Mouse (Mus musculus) lung, postnatal 0 days (tissue): Measurements from ENCODE around the gene Gatc. TPM values are rescaled to one million over a fixed set of nuclear protein-coding genes. Genes with fewer than 3 reads are reported as not detected.

ENCODE experiments used
- ATAC-seq: fragments of 200-750 bp; cut with Nextera tagmentation; 2 replicates; pipeline ENCODE4 v1.8.0; 2017; ENCODE audit warnings: moderate library complexity
- DNase-seq: peaks from one replicate; pipeline ENCODE4 v3.0.0-alpha.2; 2016; ENCODE audit warnings: low spot score
- H3K27ac ChIP-seq: fragments of 300-500 bp; sonication (generic); 2 replicates; pipeline ENCODE4 v1.5.1; 2014; ENCODE audit warnings: antibody characterized with exemption, mild to moderate bottlenecking, low read length, mixed read lengths
- H3K27me3 ChIP-seq: fragments of 300-500 bp; sonication (generic); replicated peaks from 2 replicates; pipeline ENCODE4 v1.6.1; 2014; ENCODE audit warnings: low read length, mixed read lengths; ENCODE audit not compliant: insufficient read depth
- H3K36me3 ChIP-seq: fragments of 300-500 bp; sonication (generic); 2 replicates; pipeline ENCODE4 v1.6.1; 2014; ENCODE audit warnings: low read length, mixed read lengths; ENCODE audit not compliant: insufficient read depth
- H3K4me1 ChIP-seq: fragments of 300-500 bp; sonication (generic); 2 replicates; pipeline ENCODE4 v1.6.1; 2014; ENCODE audit warnings: antibody characterized with exemption, low read depth, low read length, mixed read lengths; ENCODE audit not compliant: insufficient read depth
- H3K4me2 ChIP-seq: fragments of 300-500 bp; sonication (generic); replicated peaks from 2 replicates; pipeline ENCODE4 v1.6.1; 2014; ENCODE audit warnings: low read depth, mild to moderate bottlenecking, low read length, moderate library complexity, mixed read lengths
- H3K4me3 ChIP-seq: fragments of 300-500 bp; sonication (generic); 2 replicates; pipeline ENCODE4 v1.5.1; 2014; ENCODE audit warnings: low read depth, low read length
- H3K9ac ChIP-seq: fragments of 300-500 bp; sonication (generic); replicated peaks from 2 replicates; pipeline ENCODE4 v1.6.1; 2014; ENCODE audit warnings: low read depth, mild to moderate bottlenecking
- H3K9me3 ChIP-seq: fragments of 300-500 bp; sonication (generic); 2 replicates; pipeline ENCODE4 v1.6.1; 2016; ENCODE audit warnings: low read length, mixed read lengths
- CTCF ChIP-seq: IDR thresholded peaks from 2 replicates; pipeline ENCODE4 v1.5.1; 2016; ENCODE audit warnings: antibody characterized with exemption, mild to moderate bottlenecking
- EP300 ChIP-seq: IDR thresholded peaks from 2 replicates; pipeline ENCODE4 v1.6.1; 2016; ENCODE audit warnings: antibody characterized with exemption, mild to moderate bottlenecking, control low read depth
- WGBS: fragments of 180-500 bp; shearing (Covaris S2); extraction: QIAGEN DNeasy Blood & Tissue Kit; methylation state at CpG from one replicate; pipeline ENCODE4 v1.1.7; 2014; 5-methylcytosine and 5-hydroxymethylcytosine counted together
- polyA plus RNA-seq: library from polyadenylated mRNA; unstranded; fragments of >200 nt; fragmentation: Nextera tagmentation; extraction: Ambion mirVana; gene quantifications from 2 replicates; pipeline ENCODE4 v1.2.1, GENCODE M21; 2015

Gene Gatc
- polyA plus RNA-seq, 1 experiment from 2014 or later, result 10.1 TPM

DNA sequence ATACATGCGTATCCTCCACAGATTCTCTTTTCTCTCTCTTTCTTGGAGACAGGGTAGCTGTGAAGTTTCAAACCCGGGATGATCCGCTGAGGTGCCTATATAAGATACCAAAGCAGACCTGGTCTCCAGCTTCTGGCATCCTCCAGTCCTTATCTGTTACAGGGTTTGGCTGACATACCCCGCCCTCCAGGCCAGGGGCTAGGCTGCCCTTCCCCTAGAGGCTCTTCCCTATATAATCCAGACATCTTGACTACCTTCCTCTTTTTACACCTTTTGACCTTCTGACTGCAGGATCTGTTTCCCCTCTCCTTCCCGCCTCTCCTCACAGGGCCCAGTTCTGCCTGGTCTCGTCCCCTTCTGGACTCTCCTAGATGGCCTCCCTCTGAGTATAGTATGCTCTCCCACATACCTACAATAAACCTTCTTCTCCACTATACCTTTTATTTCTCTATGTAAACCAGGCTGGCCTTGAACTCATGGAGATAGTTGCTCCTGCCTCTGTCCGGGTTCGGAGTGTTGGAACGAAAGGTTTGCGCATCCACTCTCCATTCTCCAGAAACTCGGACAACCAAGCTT, 14.6 kb downstream of the Gatc start:
- peak overlapping the region; percentile 84 for H3K4me3 ChIP-seq
- peaks cover 4% of the 10 kb centered on the region; the same call in 1 of the 2 replicates for H3K36me3 ChIP-seq
- peak overlapping the region; percentile 87 for H3K27ac ChIP-seq
- H3K4me2 ChIP-seq, result peak overlapping the region; percentile 97
- 20% methylated on average over 11 of the region's 11 CpGs for WGBS
- DNase-seq (peak; percentile 35), ATAC-seq (peak; percentile 27)
- H3K27me3 ChIP-seq, result no peaks in the 10 kb centered on the region
- peak overlapping the region; percentile 81 for H3K9ac ChIP-seq
- no peaks in the 10 kb centered on the region for H3K4me1 ChIP-seq
- H3K9me3 ChIP-seq, result no peaks in the 10 kb centered on the region
- TF ChIP-seq CTCF, result no peak

DNA sequence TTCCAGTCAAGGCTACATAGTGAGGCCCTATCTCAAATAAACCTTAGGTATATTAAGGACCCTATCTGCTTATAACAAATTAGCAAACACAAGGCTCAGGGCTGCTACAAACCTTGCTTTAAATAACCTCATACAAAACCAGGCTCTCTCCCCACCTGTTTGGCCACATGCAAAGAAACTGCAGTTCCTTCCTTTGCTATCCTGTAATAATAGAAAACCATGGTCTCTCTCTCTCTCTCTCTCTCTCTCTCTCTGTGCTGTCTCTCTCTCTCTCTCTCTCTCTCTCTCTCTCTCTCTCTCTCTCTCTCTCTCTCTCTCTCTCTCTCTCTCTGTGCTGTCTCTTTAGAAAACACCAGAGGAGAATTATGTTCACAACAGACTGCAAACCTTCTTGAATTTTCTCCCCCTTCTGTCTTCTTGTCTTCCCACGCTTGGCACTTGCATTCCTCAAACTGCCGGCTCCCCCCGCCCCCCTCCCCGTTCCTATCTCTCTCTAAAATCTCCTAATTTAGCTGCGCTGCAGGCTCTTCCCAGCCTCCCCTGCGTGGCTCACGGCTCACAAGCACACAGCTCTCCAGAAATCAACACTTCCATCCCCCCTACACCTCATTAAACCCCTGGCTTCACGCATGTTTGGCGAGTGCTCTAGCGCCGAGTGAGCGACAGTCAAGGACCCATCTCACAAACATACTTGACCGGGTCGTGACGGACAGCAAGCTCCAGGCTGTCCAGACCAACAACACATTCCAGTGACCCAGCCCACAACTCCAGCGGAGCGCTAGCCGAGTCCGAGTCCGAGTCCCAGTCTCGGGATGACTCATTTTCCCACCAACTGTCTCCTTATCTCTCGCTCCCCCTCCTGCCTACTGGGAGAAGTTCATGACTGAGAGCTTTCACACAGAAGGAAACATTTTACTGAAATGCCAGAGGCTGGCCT, 21.7 kb downstream of the Gatc start:
- H3K36me3 ChIP-seq, result no peaks in the 10 kb centered on the region
- H3K9me3 ChIP-seq, result no peaks in the 10 kb centered on the region
- ATAC-seq, result peak; percentile 97
- no peak overlapping the region for H3K9ac ChIP-seq
- H3K4me1 ChIP-seq, result peaks cover 7% of the 10 kb centered on the region; the same call in 1 of the 2 replicates
- WGBS, result under 1% methylated on average over 22 of the region's 22 CpGs
- no peaks in the 10 kb centered on the region for H3K27me3 ChIP-seq
- H3K4me2 ChIP-seq, result peak overlapping the region; percentile 59
- DNase-seq, result peak; percentile 98
- peak overlapping the region; percentile 24; the same call in 1 of the 2 replicates for H3K4me3 ChIP-seq
- TF ChIP-seq CTCF (peak; percentile 80), EP300 (peak; percentile 59; the same call in 1 of the 2 replicates)
- H3K27ac ChIP-seq, result peak overlapping the region; percentile 63

DNA sequence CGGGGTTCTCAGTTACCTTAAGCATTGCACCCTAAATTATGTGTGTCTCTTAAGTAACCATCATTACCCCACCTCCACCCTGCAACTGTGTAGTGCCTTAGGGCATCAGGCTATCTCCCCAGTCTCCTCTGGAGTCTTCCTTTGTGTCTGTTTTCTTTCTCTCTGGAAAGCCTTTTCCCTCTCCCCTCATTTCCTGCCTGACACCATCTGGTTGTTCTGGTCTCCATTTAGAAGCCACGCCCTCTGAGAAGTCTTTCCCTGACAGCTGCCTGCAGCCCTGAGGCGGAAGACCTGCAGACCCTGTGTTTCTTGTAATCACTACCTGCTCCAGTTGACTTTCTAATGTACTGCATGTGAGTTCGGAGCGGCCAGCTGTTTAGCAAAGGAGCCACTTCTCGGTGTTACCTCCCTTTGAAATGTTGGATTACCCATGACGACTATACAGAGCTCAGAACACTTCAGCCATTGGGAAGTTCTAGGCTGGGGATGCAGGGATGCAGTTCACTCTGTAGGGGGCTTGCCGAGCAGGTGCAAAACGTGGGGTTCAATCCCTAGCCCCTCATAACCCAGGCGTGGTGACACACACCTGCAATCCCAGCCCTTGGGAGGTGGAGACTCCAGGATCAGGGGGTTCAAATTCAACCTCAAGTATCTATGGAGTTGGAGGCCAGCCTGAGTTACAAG, 23.2 kb downstream of the Gatc start:
- no peaks in the 10 kb centered on the region for H3K36me3 ChIP-seq
- no peak for TF ChIP-seq EP300
- TF ChIP-seq CTCF, result no peak
- WGBS, result 15% methylated on average over 10 of the region's 10 CpGs
- H3K4me2 ChIP-seq, result peak overlapping the region; percentile 11; the same call in 1 of the 2 replicates
- no peak overlapping the region for H3K27ac ChIP-seq
- peaks cover 10% of the 10 kb centered on the region; the same call in 1 of the 2 replicates for H3K4me1 ChIP-seq
- DNase-seq (peak; percentile 54), ATAC-seq (no peak)
- H3K4me3 ChIP-seq, result no peak overlapping the region
- no peaks in the 10 kb centered on the region for H3K9me3 ChIP-seq
- H3K27me3 ChIP-seq, result no peaks in the 10 kb centered on the region
- H3K9ac ChIP-seq, result no peak overlapping the region

DNA sequence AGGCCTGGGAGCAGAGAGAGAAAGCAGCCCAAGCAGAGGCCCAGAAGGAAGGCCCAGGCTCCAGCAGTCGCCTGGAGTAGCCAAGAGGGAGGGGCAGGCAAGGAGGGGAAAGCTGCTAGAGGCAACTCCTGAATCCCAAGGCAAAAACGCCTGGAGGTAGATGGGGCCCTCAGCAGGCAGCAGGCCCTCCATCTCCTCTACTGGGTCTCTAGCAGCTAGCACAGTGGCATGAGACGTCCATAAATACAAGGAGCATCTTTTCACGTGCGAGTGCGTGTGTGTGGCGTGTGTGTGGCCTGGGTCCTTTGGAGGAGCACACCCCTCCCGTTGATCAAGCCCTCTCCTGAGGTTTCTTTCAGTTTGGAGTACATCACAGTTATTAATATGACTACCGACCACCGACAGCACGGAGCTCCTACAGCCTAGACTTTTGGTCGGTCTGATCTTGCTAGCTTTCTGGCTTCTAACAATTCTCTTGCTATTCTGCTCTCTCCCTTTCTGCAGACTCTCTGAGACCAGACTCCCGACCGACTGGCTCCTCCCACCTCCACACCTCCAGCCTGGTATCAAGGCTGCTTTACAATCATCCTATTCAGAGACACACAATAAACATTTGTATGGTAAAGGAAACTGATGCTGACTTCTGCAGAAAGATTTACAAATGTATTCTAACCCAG, 23.9 kb downstream of the Gatc start:
- WGBS, result 27% methylated on average over 13 of the region's 14 CpGs
- no peak for DNase-seq
- Histone ChIP-seq H3K9me3 (no peaks in the 10 kb centered on the region), H3K4me1 (peaks cover 10% of the 10 kb centered on the region; the same call in 1 of the 2 replicates), H3K9ac (no peak overlapping the region), H3K4me2 (no peak overlapping the region), H3K27me3 (no peaks in the 10 kb centered on the region), H3K4me3 (no peak overlapping the region), H3K27ac (no peak overlapping the region), H3K36me3 (no peaks in the 10 kb centered on the region)
- TF ChIP-seq EP300 (no peak), CTCF (no peak)
- ATAC-seq, result no peak

DNA sequence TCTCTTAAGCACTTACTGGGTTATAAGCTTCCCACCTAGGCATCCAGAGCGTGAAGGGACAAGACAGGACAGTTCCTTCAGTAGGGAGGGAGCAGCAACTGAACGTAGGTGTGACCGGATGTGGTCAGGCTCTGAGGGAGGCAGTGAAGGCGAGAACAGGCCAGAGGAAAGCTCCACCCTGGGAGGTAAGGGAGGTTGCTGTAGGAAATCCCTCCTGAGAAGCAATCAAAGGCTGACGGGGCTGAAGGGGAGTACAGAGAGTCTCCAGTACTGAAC, 27.4 kb downstream of the Gatc start:
- H3K4me1 ChIP-seq, result peaks cover 10% of the 10 kb centered on the region; the same call in 1 of the 2 replicates
- peak; percentile 6; the same call in 1 of the 2 replicates for ATAC-seq
- no peak overlapping the region for H3K27ac ChIP-seq
- H3K9me3 ChIP-seq, result no peaks in the 10 kb centered on the region
- H3K36me3 ChIP-seq, result no peaks in the 10 kb centered on the region
- H3K9ac ChIP-seq, result no peak overlapping the region
- H3K4me3 ChIP-seq, result no peak overlapping the region
- no peak overlapping the region for H3K4me2 ChIP-seq
- TF ChIP-seq CTCF, result no peak
- no peak for TF ChIP-seq EP300
- no peaks in the 10 kb centered on the region for H3K27me3 ChIP-seq
- DNase-seq, result no peak
- WGBS, result 44% methylated on average over 5 of the region's 5 CpGs
